Mouse (Mus musculus) inflammation-experienced regulatory T-cells, adult 6 months (primary cell): ENCODE results near the gene Arid1b. TPM values are rescaled to one million over a fixed set of nuclear protein-coding genes. Genes with fewer than 3 reads are reported as not detected.

ENCODE experiments used
- ATAC-seq: one replicate; pipeline ENCODE4 v1.8.0; 2017
- polyA plus RNA-seq, 3 experiments: library from polyadenylated mRNA; unstranded; fragments of 100-300 nt; shearing (Covaris generic); gene quantifications; one replicate each; pipeline ENCODE4 v1.2.1; 2017

Gene Arid1b
- polyA plus RNA-seq, 3 experiments from 2014 or later: 11.1 to 14.1 (median 12.2) TPM

DNA sequence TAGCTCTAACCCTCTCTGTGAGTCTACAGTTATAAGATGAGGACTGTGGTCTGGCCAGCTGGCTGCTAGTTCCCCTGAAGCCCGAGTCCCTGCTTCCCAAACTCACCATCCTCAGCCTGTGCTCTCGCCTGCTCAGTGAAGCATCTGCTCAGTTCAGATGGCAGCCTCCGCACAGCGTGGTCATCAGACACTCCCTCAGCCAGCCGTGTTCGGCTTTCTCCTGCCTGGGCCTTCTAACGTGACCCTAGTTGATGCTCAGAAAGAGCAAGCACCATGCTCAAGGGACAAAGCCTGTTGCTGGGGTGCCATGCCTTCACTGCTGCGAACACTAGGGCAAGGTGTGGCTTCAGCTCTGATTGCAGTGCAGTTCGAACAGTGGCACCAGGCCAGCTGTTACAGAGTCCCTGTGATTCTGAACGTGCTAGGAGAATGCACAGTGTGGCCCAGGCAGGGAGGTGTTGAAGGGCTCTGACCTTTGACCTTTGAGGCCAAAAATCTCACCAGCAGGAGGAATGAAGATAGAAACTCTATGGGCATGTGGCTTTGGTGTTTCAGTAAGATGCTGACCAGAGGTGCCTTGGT, 222.9 kb downstream of the Arid1b start:
- no peak for ATAC-seq

DNA sequence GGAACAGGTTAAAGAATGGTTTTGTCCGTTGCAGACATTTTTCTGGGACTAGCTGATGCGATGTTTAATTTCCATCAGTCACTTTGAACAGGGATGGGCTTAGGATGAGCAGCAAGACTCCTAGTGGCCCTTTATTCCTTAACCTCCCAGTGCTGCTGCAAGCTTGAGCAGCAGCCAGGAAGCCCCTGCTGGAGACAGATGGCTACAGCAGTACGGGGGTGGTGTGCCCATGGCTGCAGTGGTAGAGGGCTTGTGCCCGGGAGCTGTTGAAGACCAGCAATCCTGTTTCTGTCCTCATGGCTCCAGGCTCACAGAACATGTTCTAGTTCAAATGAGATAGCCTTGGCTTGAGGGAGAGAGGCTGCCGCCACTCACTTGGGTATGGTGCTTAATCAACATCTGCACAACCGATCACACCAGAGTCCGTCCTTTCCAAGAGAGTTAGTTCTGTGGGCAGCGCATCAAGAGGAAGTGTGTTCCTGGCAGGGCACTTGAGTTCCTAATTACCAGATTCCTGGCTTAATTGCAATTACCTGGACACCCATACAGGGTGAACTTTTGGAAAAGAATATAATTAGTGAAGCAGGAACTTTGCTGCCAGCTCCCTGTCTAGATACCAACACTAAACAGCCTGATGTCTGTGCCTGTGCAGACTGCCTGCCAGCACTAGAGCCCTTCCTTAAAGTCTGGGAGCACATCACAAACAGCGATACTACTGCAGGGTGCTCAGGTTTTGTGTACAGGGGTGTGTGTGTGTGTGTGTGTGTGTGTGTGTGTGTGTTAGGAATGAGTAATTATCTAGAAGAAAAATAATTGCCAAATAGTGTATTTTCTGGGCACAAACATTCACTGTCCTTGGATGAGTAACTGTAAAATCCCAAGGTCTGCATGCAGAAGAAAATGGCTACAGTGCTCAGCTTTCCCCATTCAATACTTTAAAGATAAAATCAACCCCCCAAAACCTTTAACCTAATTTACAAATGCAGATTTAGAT, 224.0 kb downstream of the Arid1b start:
- ATAC-seq: no peak

DNA sequence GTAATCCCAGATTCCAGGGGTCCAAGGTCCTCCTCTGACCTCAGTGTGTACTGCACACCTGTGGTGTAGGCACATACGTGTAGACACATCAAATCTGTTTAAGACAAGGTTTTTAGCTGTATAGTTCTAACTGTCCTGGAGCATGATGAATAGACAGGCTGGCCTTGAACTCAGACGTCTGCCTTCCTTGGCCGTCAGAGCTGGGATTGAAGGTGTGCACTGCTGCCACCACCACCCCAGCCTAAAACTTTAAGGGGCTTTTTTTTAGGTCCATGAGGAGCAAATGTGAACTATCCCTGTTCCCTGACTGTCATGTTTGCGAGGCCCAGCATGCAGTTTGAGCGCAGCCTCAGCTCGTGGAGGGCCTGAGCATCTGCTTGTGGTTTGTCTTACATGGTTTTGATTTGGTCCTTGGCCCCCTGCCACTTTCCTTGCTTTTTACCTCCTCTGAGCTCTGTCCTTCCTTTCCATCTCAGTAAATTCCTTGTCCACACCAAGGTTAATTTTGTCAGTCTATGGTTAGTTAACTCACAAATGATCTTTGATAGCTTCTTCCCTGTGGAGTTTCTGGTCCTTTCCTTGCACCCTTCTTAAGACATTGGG, 224.9 kb downstream of the Arid1b start:
- ATAC-seq: no peak

DNA sequence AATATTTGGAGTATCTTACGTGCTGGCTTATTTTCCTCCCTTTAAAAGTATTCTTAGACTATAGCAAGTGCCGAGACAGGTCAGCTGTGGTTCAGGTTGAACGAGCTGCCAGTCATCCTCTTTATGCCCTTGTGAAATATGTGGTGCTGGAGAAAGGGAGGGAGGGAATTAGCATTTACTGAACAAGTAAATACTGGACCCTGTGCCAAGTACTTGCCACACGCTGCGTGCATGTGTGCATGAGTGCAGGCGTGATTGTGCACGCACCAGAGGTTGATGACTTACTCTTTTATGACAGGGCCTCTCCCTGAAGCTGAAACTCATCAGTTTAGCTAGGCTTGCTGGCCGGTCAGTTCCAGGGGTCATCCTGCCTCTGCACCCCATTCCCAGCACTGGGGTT, 226.9 kb downstream of the Arid1b start:
- ATAC-seq: no peak

DNA sequence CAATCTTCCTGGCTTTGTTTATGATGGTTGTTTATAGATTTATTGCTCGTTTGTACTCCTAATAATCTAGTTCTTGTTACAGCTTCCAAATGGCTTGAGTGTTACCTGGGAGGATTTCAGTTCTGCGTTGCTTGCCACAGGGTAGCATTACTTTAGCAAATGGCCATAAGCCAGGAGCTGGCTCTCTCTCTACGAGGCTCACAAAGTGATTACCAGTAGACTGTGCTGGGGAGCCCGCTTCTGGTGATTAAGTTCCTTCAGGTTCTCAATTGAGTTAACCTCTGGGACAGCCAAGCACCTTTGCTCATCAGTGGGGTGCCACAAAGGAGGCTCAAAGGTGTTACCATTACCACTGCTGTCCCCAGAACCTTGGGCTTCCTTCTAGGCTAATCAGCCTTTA, 227.4 kb downstream of the Arid1b start:
- ATAC-seq: no peak

DNA sequence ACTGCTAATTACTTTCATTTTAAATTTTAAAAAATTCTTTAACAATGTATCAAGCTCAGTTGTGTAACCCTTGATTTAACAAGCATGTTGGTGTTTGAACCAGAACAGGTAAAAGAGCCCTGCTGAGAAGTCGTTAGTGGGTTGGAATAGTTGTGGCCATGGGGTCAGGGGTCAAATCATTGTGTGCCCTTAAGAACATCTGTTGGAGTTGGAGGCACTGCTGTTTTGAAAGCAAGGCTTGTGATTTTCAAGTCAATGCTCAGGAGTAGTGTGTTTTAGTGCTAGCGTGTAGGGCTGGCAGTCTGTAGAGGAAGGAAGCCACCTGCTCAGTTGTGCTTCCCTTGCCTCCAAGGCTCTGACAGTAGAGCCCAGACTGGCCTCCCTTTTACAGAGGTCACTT, 228.7 kb downstream of the Arid1b start:
- ATAC-seq: no peak

DNA sequence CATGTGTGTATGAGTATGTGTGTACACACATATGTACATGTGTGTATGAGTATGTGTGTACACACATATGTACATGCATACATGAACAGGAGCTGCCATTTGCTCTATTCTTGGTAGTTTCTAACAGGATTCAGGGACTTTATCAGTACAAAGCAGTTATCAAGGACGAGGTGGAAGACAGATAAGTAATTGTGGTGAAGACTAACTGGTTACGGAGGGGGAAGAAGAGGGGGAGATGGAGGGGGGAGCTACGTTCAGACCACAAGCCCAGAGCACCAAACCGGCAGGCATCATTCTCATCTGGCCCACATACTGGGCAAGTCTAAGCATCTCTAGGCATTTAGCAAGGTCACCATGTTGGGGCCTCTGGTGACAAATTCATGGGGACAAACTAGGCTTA, 230.8 kb downstream of the Arid1b start:
- no peak for ATAC-seq

DNA sequence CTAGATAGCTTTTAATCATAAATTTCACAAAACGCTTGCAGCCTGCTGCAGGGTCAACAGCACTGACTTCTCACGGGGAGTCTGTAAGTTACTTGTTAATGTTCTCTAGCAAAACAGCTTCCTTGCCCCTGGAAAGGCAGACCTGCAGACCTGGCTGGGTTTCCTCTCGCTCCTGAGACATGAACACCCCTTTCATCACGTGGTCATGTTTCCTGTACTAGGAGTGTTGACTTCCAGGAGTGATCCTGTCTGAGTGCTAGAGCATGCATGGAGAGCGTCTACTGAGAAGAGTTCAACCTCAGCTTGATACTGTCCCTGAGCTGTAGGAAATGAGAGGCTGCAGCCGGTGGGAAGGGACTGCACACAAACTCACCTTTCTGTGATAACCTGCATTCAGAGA, 233.0 kb downstream of the Arid1b start:
- ATAC-seq: no peak

DNA sequence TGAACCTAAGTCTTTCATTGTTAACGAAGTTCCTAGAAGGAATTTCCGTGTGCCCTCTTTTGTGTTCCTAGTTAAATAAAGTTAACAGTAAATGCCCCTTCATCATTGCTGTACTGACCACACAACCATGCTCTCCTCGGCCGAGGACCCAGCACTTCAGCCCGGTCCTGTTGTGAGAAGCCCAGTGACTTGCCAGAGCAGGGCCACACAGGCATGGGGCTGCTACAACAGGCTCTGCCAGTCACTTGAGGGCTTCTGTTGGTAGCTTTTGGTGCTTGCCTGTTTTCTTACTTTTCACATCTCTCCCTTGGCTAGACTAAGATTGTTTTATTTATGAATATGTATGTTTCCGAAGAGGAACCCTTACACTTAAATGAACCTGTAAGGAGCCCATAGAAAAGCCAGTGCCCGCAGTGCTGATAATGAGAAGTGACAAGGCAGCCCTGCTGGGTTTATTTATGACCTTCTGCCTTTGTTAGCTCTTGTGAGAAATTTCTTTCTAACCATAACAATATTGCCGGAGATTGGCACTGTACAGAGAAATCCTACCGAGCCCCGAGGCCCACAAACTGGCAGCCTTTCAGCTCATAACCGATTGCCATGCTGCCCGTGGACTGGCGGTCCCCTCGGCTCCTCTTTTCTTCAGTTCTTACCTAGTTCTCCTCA, 234.0 kb downstream of the Arid1b start:
- ATAC-seq: no peak

DNA sequence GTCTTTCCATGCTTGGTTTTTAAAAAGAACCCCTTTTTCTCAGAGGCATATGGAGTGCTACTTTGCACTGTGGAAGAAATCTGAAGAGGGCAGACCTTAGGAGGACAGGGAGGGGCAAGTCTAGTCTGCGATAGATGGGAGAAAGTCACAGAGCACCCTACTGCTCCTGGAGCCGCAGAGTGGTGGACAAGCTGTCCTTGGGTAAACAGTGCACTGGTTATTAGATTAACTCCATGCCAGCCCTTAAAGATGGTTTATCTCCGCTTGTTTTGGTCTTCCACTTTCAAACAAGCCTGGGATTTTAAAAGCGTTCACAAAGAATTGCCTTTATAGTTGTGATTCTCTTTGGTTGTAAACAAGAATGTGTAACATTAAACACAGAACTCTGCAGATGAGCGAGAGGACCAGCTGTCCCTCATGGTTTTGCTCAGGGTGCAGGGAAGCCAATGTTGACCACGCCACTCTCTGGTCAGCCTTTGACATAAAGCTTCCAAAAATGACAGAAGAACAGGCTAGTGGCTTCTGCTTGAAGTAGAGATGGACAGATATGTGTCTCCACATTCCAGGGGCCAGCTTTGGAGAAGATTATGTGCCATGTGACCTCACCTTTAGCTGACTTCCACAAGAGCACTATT, 234.6 kb downstream of the Arid1b start:
- no peak for ATAC-seq

DNA sequence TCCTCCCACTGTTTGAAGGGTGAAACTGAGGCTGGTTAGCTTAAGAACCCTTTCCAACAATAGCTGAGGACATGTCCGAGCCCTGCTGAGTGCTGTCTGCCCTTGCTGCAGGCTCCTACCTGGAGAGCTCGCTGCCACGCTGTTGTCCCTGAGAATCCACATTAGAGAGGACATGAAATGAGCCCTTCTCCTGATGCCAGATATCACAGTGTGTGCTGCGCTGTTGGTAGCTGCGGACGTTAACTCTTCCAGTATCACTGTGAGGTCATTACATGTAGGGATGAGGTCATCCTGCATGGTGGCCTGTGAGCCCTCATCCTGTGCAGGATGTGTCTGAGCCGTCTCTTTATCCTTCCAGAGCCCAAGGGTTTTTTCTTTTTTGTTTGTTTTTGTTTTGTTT, 235.9 kb downstream of the Arid1b start:
- no peak for ATAC-seq

DNA sequence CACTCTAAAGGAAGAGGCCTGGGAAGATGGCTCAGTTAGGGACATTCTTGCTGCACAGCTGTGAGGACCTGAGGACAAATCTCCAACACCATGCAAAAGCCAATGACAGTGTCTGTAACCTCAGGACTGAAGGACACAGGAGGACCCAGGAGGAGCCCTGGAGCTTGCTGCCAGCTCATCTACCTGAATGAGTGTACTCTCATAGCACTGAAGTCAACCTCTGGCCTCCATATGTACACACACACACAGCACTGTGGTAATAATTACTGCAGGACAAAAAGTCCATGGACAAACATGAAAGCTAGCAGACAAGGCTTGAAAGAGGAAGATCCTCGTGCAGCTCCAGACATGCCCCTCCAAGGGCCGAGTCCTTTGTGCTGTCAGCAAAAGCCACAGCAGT, 238.0 kb downstream of the Arid1b start:
- no peak for ATAC-seq

DNA sequence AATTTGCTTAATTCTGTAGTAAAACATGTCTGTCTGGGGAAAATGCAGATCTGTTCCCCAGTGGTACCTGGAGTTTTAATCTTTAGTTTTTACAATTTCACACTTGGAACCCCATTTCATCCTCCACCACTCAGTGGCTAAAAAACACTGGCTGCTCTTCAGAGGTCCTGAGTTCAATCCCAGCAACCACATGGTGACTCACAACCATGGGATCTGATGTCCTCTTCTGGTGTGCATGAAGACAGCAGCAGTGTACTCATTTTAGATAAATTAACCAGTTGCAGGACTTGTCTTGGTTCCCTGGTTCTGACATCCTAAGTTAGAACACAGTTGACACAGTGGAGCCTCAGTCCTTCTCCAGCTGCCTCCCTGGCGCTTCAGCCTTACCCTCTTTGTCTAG, 239.9 kb downstream of the Arid1b start:
- ATAC-seq: no peak

DNA sequence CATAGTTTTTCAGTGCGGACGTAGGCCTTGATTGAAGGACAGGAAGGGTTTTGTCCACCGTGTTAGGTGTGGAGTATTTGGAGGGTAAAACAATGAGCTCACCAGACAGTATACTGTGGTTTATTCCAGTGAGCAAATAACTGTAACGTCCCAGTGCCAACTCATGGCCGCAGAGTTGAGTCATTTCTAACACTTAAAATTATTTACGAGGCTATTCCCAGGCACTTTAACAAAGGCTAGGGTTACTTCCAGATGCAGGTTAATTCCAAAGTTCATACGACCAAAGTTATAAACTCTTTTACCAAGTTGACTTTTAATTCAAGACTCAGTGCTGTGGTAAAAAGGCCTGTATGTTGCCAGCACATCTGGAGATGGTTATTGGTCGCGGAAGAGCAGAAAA, 240.9 kb downstream of the Arid1b start:
- no peak for ATAC-seq

DNA sequence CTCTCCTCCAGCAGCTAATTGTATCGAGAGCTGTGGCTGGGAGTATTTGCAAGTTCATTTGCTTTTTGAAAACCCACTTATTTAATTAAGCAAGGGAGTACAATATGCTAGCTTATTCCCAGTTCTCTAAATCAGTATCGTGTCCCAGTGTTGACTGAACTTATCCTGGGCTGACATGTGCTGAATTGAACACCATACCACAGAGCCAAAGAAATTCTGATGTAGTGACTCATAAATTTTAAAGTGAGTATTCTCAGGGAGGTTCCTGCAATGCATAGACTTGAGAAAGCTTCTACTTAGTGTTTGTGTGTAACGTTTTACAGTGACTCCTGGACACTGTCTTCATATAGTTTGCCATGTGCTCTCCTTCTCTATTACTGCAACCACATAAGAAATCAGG, 243.6 kb downstream of the Arid1b start:
- ATAC-seq: no peak

DNA sequence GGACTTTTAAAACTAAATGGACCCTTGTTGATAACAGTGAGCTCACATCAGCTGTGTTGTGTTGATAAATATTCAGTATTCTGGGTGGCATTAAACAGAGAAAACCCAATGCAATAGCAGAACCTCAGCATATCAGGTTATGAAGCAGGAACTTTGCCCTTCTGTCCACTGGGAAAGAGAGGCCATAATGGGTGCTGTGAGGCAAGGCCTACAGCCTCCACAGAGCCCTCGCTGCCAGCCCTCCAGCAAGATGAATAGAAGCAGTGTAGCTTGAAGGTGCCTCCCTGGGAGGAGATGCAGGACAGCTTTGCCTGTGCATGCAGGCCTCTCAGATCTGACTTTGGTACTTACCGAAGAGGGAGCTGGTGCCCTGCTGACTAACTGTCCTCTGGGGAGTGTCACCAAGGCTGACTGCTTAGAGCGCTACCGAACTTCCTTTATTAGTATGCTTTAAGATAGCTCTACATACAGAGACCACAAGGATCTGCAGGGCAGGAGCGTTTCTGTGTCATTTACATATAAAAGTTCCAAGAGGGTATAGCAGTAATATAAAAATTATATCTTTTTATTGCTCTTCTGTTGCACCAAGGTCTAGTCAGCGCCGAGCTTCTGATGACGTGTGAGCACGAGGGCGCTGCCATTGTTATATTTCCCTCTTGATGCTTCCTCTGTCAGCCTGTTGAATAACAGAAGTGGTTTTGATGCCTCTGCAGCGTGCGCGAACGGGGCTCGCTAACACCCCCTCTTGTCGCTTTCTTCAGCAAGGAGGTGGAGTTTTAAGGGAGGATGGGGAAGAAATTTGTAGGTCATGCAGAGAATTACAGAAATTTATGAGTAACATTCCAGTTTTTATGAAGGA, 244.5 kb downstream of the Arid1b start:
- peak; percentile 89 for ATAC-seq

DNA sequence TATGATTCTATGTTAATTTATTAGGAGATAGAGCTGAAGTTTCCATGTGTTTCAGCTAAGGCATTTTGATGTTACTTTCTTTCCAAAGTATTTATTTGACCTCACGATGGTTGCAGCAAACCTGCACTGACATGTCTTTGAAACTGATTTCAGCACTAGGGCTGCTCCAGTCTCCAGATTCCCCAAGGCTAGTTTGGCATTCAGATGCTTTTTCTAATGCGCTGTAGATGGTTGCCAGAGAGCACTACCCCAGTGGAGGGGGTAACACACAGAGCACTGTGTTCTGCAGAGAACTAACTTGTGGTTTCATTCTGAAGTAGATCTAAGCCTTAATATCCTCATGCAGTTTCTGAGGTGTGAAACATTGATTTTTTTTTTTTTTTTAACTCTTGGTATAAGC, 250.4 kb downstream of the Arid1b start:
- ATAC-seq: no peak

DNA sequence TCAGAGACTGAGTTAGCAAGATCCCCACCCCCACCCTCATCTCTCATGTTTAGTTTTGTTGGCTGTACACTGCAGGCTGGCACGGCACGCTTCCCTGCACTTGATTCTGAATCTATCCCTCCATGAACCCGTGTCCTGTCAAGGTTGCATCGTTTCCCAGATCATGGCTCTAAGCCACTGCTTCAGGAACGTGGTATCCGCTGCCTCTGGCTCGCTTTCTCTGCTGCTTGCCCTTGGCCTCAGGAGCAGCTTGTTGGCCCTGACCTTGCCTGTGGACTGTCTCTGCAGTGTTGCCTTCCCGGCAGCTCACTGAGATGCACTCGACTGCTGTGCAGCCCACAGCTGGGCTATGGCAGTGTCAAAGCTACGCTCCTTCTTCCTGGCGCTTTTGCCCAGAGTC, 252.6 kb downstream of the Arid1b start:
- ATAC-seq: no peak

DNA sequence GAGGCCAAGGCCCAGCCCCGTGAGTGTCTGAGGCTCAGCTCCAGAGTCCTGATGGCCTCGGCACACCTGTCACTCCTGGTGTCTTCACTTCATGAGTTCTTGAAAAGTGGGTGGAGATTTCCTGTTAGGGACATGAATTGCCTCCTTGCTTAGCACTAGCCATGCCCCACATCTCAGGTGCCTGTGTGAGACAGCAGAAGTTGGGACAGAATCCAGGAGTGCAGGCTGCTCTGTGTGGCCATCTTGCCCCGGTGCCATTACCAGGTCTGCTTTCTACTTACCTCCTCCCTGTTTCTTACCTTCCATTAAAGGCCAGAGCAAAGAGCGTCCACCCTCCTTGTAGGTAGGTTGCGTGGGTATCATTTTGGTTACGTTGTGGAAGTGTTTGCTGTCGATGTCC, 253.1 kb downstream of the Arid1b start:
- ATAC-seq: no peak

DNA sequence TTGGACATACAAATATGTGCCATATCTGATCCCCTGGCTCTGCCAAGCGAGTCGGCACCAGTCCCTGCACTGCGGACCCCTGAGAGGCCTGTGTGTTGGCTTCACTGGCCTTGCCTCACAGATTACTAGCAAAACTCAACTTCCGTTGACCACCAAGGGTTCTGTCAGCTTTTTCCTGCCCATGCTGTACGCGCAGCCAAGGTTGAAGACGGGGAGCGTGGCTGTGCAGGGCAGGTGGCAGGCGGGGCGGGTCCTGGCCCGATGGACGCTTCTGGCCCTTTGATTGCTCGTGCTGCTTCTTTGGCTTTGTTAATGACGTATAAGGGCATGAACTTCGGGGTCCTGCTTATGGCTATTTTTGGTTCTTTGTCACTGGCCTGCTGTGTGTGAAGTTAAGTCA, 253.6 kb downstream of the Arid1b start:
- ATAC-seq: no peak

DNA sequence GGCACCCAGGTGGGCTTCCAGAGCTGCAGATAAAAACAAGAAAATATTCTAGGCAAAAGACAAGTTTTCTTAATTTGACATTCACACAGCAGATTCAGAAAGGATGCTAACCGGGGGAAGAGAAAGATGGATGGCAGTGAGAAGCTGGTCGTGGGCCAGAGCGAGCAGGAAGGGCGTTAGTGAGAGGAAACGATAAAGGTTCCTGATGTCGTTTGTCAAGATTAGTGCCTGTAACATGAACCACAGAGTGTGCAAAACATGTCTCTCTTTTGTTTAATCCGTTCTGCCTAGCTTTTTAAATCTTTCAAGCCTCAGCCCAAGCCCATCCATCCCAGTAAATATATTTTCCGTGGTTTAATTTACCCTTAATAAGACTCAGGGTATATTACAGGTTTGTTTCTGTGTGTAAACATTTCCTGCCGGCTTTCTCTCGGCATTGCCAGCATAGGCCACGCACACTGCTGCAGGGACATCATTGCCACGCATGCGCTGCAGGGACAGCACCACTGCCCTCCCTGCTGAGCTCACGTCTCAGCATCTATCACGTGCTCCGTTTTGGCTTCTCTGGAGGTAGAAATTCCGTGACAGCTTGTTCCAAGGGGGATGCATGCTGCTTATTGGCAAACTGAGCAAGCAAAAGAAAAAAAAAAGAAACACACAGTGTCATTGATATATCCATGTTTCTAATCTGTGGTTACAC, 255.0 kb downstream of the Arid1b start:
- no peak for ATAC-seq
